Mouse (Mus musculus) kidney, adult 11 months (tissue): ENCODE measurements around the gene Dicer1.

ENCODE experiments used
- DNase-seq: peaks from one replicate; pipeline ENCODE4 v3.0.0; 2022

Gene Dicer1

DNA sequence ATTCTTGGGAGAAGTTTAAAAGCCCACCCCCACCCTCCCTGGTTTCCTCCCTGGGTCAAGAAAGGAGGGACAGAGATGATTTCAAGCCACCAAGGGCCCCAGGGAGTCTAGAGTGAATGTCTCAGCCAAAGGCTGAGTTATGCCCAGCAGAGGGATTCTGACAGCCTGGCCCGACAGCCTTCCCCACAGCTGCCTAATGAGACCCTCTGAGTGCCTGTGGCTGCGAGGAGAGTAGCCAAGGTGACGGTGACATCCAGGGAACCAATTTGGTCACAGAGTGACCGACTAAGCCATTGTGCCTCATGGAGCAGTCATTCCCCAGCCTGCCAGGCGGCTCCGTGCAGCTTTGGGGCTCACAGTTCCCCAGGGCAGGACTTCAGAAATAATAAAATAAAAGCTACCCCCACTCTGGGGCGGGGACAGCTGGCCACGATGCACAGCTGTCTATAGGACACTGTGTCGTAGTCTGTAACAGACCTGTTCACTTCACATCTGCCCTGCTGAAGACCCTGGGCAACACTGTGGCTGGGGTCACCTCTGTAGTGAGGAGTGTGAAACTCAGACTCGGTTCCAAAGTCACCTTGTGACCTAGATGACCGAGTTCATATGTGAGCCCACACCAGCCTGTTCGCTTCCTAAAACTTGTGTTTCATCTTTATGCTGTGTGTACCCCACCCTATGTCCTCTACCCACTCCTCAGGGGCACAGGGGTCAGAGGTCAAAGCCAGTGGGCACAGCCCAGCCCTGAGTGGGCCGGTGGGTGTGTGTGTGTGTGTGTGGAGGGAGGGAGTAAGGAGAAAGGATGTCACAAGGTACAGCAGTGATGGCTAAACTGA, 75.0 kb downstream of the Dicer1 start:
- no peak for DNase-seq

DNA sequence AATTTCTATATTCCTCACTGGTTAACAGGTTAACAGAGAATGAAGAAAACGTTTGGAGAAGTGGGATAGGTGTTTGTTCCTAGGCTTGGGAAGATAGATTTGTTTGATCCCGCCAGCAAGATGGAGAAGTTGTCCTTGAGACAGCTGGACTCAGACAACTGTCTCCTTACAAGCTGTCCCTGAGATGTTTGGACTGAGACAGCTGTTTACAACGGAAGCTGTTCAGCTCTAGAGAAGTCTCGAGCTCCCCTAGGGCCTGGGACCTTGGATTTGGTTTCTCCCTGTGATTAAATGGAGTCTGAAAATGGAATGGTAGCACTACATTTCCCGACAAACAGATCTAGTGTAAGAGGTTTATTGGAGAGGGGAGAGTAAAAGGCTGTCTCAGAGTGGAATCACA, 78.8 kb downstream of the Dicer1 start:
- DNase-seq: no peak

DNA sequence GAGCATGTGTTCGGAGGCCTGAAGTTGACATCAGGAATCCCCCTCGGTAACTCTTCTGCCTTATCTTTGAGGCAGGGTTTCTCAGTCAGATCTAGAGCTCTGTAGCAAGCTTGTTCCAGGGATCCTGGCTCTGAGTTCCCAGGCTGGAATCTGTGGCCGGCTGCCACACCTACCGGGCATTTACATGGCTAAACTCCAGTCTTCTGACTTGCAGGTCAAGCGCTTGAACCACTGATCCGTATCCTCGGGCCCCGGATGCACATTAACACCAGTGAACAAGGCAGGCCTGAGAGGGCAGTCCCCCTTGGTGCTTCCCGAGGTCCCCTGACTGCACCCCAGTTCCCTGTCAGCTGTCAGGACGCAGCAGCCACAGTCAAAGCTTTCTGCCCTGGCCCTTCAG, 79.3 kb downstream of the Dicer1 start:
- no peak for DNase-seq

DNA sequence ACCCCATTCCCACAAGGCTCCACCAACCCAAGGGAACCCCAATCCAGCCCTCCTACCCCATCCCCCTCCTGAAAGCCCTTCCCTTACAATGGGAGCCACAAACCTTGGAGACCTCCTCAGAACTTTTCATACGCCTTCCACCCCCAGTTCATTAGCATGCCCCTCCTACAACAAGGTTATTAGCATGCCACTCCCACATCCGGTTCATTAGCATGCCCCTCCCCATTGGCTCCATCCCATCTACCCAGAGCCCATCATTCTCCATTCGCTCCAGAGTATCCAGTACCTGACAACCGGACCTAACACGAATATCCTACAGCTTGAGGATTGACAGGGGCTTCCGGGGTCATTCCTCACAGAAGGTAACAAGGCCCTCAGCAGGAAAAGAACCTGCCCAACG, 83.9 kb downstream of the Dicer1 start:
- no peak for DNase-seq

DNA sequence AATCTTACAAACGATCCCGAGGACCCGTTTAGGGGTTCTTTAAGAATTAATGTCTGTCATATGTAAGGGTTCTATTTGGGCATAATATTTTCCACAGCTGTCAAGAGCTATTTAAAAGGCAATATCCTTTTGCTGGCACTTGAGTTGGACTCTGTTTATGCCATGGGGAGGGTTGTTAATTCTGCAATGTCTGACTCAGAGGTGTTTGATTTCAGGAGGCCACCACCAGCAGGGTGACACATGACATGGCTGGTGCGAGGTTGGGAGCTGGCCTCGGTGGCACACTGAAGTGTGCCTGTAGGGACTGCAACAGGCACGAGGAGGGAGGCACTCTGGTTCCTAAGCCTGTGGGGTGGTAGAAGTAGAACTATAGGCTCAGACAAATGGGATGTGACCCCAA, 85.8 kb downstream of the Dicer1 start:
- DNase-seq: no peak

DNA sequence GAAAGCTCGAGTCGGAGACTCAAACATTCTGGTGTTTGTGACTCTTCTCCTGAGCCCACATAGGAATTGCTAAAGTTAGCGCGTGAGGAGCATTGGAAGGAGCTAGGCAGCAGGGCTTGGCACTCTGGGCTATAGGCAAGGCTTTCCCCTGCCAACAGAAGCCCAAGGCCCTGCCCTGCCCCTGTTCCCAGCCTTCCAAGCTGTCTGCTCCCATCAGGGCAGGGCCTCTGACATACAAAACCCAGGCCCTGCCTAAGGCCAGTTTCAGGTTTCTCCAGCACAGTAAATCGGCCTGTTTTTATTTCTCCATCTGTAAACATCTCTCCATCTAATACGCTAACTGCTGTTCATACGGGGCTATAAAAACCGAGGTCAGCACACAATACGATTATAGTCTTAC, 86.2 kb downstream of the Dicer1 start:
- DNase-seq: no peak

DNA sequence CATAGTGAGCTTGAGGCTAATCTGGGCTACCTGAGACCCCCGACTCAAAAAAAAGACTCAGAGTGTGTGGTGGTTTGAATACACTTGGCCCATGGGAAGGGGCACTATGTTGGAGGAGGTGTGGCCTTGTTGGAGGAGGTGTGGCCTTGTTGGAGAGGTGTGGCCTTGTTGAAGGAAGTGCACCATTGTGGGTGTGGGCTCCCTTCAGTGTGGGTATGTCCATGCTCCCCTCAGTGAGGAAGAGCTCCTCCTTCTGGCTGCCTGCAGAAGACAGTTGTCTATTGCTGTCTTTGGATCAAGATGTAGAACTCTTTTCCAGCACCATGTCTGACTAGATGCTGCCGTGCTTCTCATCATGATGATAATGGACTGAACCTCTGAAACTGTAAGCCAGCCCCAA, 95.6 kb downstream of the Dicer1 start:
- DNase-seq: no peak

DNA sequence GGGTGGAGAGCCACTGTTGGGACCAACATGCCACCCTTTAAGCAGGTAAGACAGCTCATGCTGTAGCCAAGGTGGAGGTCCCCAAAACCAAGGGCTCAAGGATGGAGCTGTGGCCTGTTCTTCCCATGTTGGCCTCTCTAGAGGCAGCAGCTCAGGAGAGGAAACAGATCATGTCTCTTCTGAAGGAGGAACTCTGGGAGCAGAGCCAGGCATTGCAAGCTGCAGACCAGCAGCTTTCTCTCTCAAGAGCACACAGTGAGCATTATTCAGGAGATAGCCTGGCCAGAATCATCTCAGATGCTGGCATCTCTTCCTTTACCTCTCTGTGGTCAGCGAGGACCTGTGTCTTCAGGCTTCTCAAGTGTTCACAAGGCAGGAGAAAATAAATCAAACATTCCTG, 96.7 kb downstream of the Dicer1 start:
- DNase-seq: no peak

DNA sequence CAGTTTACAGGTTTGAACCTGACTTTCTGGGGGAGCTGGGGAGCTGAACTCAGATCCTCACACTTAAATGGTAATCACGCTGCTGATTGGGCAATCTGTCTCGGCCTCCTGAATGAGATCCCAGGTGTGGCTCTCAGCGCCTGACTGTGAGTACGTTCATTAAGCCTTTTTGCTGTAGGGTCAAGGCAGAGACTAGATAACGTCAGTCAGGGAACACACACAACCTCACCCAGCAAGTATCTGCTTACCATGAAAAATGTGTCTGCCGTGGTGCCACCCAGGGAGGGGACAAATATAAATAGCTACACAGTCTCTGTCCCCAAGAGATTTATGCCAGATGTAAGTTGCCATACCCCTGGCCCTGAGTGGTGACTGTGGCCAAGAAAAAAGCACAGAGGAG, 99.7 kb downstream of the Dicer1 start:
- DNase-seq: no peak

DNA sequence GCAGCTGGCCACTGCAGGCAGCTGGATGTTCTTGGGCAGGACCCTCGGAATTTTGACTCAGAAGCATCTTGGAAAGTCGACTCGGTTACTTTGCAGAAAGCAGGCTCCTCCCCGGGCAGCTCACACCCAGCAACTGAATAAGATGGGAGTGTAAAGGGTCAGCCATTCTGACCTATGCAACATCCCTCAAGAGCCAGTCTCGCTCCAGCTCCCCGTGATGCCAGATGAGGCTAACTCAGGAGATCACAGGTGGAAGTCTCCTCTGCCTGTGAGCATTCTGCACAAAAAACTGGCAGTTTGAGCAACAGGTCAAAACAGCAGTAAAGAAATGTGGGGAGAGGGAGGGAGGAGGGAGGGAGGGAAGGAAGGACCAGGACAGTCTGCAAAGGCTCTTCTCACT, 100.5 kb downstream of the Dicer1 start:
- no peak for DNase-seq

DNA sequence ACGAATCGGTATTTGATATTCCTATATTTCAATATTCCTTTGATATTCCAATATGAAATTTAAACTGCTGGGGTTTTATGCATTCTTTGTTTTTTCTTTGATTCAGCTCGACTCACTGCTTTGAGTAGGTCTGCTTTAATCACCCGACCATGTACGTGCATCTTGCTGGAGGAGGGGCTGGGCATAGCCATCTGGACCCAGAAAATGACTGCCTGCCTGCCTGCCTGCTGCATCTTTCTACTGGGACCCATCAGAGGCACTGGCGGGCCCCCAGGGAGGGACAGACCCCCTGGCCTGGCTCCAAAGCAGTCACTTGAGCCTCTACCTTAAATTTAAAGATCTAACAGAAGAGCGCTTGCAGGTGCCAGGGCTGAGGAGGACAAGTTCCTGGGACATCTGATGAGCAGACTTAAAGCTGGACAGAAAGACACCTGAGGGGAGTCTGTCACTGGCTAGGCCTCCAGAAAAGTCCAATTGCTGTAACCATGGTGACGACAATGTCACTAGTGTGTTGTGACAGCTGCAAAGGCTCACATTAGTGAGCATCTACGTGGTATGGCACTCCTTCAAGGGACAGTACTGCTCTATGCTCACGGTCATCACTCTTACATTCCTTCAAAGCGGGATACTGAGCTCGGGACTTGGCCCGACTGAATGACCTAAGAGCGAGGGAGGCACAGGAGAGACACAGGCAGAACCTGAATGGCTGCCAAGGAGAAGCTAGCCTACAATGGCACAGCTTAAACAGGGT, 101.1 kb downstream of the Dicer1 start:
- no peak for DNase-seq

DNA sequence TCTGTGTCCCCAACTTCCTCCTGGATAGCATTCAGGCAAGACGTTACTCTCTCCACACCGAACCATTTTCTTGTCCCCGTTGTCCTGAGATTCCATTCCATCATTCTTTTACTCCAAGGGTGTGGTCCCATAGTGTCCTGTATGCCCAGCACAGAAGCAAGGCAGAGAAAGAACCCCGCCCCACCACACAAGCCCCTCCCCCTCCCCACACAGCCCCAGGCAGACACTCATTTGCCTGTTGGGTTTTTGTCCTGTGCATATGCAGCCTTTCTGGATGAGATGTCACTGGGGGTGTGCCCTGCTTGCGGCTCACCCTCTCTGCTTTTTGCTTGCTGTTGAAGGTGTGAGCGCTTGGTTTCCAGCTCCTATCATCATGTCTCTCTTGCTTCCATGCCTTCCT, 103.4 kb downstream of the Dicer1 start:
- DNase-seq: no peak

DNA sequence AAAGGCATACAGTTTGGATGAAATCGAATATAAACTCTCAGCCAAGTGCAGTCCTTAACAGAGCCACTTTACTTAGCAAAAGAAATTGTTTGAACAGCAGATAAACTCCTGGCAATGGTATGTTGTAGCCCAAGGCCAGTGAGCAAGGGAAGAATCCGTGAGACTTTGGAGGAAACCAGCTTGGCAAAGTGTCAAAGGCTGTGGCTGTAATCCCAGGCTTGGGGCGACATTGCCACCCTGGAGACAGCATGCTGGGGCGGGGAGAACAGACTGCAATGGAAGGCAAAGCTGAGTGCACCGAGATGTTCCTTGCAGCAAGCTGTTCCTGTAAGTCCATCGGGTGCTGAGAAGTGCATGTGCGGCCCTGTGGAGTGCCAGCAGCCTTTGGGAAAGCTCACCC, 109.4 kb downstream of the Dicer1 start:
- DNase-seq: no peak

DNA sequence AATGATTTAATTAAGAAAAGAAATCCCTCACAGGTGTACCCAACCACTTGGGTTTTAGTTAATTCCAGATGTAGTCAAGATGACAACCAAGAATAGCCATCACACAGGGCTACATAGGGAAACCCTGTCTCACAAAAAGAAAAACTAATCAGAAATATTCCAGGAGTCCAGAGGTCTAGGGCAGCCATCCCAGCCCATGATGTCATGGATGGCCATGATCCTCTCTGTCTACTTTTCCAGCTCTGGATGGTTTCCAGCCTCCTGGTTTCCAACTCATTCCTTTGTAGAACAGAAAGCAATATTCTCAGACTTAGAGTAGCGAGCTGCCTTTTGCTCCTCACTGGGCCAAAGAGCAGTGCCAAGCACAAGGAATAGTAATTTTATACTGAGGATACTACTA, 110.8 kb downstream of the Dicer1 start:
- DNase-seq: no peak

DNA sequence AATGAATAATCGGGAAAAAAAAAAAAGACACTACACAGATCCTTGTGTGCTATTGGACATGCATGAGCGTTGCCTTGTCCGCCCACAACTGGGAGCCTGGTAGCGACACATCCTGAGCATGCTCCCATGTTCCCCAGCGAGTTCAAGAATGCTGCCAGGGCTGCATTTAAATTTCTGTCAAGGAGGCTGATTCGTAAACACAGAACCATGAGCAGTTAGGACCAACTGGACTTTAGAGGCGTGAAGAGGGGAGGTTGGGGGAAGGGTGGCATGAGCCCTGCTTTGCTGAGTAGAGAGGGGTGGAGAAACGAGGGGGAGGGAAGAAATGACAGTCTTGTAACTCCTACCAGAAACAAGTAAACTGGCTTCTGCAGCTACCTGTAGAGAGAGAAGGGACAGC, 113.6 kb downstream of the Dicer1 start:
- no peak for DNase-seq
